In the genomic region with DNA sequence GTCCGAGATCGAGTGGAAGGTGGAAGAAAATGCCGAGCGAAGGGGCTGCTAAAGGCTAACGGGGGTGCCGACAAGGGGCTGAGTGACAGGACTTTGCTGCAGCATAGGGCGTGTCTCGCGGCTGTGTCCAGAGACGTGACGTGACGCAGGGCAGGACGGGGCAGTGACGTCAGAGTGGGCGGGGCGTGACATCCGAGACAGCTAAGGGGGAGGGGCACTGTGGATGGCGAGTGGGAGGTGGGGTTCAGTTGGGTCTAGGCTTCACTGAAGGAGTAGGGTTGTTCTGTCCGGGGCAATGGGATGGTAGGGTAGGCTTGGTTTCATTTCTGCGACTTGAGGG, we compare ENCODE assay signal across 8 mouse cellular contexts. TPM values are rescaled to one million over a fixed set of nuclear protein-coding genes. Genes with fewer than 3 reads are reported as not detected.
DNase-seq lines count a peak whose midpoint lies in the region; ATAC-seq lines count a peak whose summit lies in the region.

No protein-coding gene starts in this region.

- H3K4me1 ChIP-seq in embryonic facial prominence, embryonic 14.5 days (ENCODE audit: control insufficient read depth, insufficient read depth, low read length) = peaks cover 11% of the 10 kb centered on the region
- peaks cover 8% of the 10 kb centered on the region; the same call in 1 of the 2 replicates for H3K4me1 ChIP-seq in kidney, embryonic 14.5 days (ENCODE audit: control insufficient read depth, insufficient read depth, low read length)
- H3K4me1 ChIP-seq in limb, embryonic 15.5 days = peaks cover 21% of the 10 kb centered on the region

- H3K9ac ChIP-seq in embryonic facial prominence, embryonic 14.5 days (ENCODE audit: low read depth, low read length) = peak overlapping the region; percentile 97
- peak overlapping the region; percentile 89 for H3K9ac ChIP-seq in kidney, embryonic 14.5 days (ENCODE audit: low read depth, low read length)
- H3K9ac ChIP-seq in limb, embryonic 15.5 days = peak overlapping the region; percentile 85

- WGBS in embryonic facial prominence, embryonic 14.5 days = under 1% methylated on average over 20 of the region's 20 CpGs
- WGBS in kidney, embryonic 14.5 days = 0% methylated on average over 20 of the region's 20 CpGs
- under 1% methylated on average over 20 of the region's 20 CpGs for WGBS in limb, embryonic 15.5 days

- ATAC-seq in embryonic facial prominence, embryonic 14.5 days (ENCODE audit: low read depth) = peak; percentile 76
- peak; percentile 83 for ATAC-seq in kidney, embryonic 14.5 days (ENCODE audit: low FRiP score, low TSS enrichment)
- peak; percentile 81 for ATAC-seq in limb, embryonic 15.5 days (ENCODE audit: insufficient number of reproducible peaks, low FRiP score, low TSS enrichment, low read depth)

- DNase-seq in 3T3-L1 (ENCODE audit: low read depth, low spot score) = peak; percentile 90
- peak; percentile 88 to 91 for DNase-seq in adrenal gland, postnatal 4 days (ENCODE audit: low spot score in 2 of 2)
- peak; percentile 93 for DNase-seq in embryonic facial prominence, embryonic 14.5 days (ENCODE audit: low spot score)
- peak; percentile 89 to 92 for DNase-seq in heart, adult 9 months (ENCODE audit: low spot score in 2 of 2)
- peak; percentile 80 to 92 for DNase-seq in monocyte, adult 2 months (ENCODE audit: low read depth in 1 of 2, low spot score in 2 of 2)
- DNase-seq in spleen, postnatal 36 days (ENCODE audit: low spot score in 2 of 2) = peak; percentile 89 to 91

- 0 out of 2 replicates have a peak, but pooled peaks cover 11% of the 10 kb centered on the region for H3K36me3 ChIP-seq in embryonic facial prominence, embryonic 14.5 days (ENCODE audit: control insufficient read depth, insufficient read depth, low read length)
- peaks cover 6% of the 10 kb centered on the region; the same call in 1 of the 2 replicates for H3K36me3 ChIP-seq in kidney, embryonic 14.5 days (ENCODE audit: control insufficient read depth, insufficient read depth, low read length)
- peaks cover 14% of the 10 kb centered on the region; the same call in 1 of the 2 replicates for H3K36me3 ChIP-seq in limb, embryonic 15.5 days

- H3K4me2 ChIP-seq in embryonic facial prominence, embryonic 14.5 days (ENCODE audit: low read depth, low read length) = peak overlapping the region; percentile 83
- peak overlapping the region; percentile 69 for H3K4me2 ChIP-seq in kidney, embryonic 14.5 days (replicated peaks; ENCODE audit: low read depth, low read length)
- H3K4me2 ChIP-seq in limb, embryonic 15.5 days = peak overlapping the region; percentile 81

- peak overlapping the region; percentile 93 for H3K4me3 ChIP-seq in embryonic facial prominence, embryonic 14.5 days (ENCODE audit: low read depth, low read length)
- H3K4me3 ChIP-seq in kidney, embryonic 14.5 days (ENCODE audit: low read length) = peak overlapping the region; percentile 92
- H3K4me3 ChIP-seq in limb, embryonic 15.5 days = peak overlapping the region; percentile 87

- peak overlapping the region; percentile 98 for H3K27ac ChIP-seq in embryonic facial prominence, embryonic 14.5 days (replicated peaks; ENCODE audit: low read depth, low read length)
- H3K27ac ChIP-seq in kidney, embryonic 14.5 days (ENCODE audit: low read depth, low read length) = peak overlapping the region; percentile 96
- H3K27ac ChIP-seq in limb, embryonic 15.5 days = peak overlapping the region; percentile 98

- no peaks in the 10 kb centered on the region for H3K9me3 ChIP-seq in embryonic facial prominence, embryonic 14.5 days (ENCODE audit: control insufficient read depth, low read length)
- H3K9me3 ChIP-seq in kidney, embryonic 14.5 days (ENCODE audit: control insufficient read depth, low read length) = no peaks in the 10 kb centered on the region
- no peaks in the 10 kb centered on the region for H3K9me3 ChIP-seq in limb, embryonic 15.5 days

- no peaks in the 10 kb centered on the region; the same call in 1 of the 2 replicates for H3K27me3 ChIP-seq in embryonic facial prominence, embryonic 14.5 days (replicated peaks; ENCODE audit: control insufficient read depth, insufficient read depth, low read length)
- no peaks in the 10 kb centered on the region for H3K27me3 ChIP-seq in kidney, embryonic 14.5 days (ENCODE audit: control insufficient read depth, insufficient read depth, low read length)
- H3K27me3 ChIP-seq in limb, embryonic 15.5 days = no peaks in the 10 kb centered on the region

RNA-seq across cellular contexts. Expression of a gene that starts 0.7 kb away (rescaled TPM):
- total RNA-seq in adrenal gland, postnatal 4 days (2021) = 100 to 1,000 TPM; 221 to 224 TPM
- 159 and 163 TPM in 2 replicates for polyA plus RNA-seq in embryonic facial prominence, embryonic 14.5 days (2014; fragmentation: Nextera tagmentation; extraction: Ambion mirVana)
- 115 and 157 TPM in 2 replicates for polyA plus RNA-seq in kidney, embryonic 14.5 days (2014; fragmentation: Nextera tagmentation; extraction: Ambion mirVana)
- 187 and 191 TPM in 2 replicates for polyA plus RNA-seq in limb, embryonic 15.5 days (2015; fragmentation: Nextera tagmentation; extraction: Ambion mirVana)

RNA-seq across cellular contexts. Expression of a gene that starts 32.7 kb away (rescaled TPM):
- under 1 TPM in 1 of 2 experiments, not detected in 1; 0.14 TPM for total RNA-seq in adrenal gland, postnatal 4 days (2021)
- polyA plus RNA-seq in embryonic facial prominence, embryonic 14.5 days (2014; fragmentation: Nextera tagmentation; extraction: Ambion mirVana) = 0.29 and 0.32 TPM in 2 replicates
- not detected in 2 replicates for polyA plus RNA-seq in kidney, embryonic 14.5 days (2014; fragmentation: Nextera tagmentation; extraction: Ambion mirVana)
- 0.08 and 0.15 TPM in 2 replicates for polyA plus RNA-seq in limb, embryonic 15.5 days (2015; fragmentation: Nextera tagmentation; extraction: Ambion mirVana)

RNA-seq across cellular contexts. Expression of a gene that starts 37.0 kb away (rescaled TPM):
- 100 to 1,000 TPM in 1 of 2 experiments, 10 to 100 TPM in 1; 59.5 to 102 TPM for total RNA-seq in adrenal gland, postnatal 4 days (2021)
- polyA plus RNA-seq in embryonic facial prominence, embryonic 14.5 days (2014; fragmentation: Nextera tagmentation; extraction: Ambion mirVana) = 81.9 and 99.5 TPM in 2 replicates
- 1.2 and 1.9 TPM in 2 replicates for polyA plus RNA-seq in kidney, embryonic 14.5 days (2014; fragmentation: Nextera tagmentation; extraction: Ambion mirVana)
- polyA plus RNA-seq in limb, embryonic 15.5 days (2015; fragmentation: Nextera tagmentation; extraction: Ambion mirVana) = 4.0 and 5.0 TPM in 2 replicates

RNA-seq across cellular contexts. Expression of a gene that starts 41.7 kb away (rescaled TPM):
- total RNA-seq in adrenal gland, postnatal 4 days (2021) = 1 to 10 TPM; 3.6 to 4.0 TPM
- 2.7 and 2.8 TPM in 2 replicates for polyA plus RNA-seq in embryonic facial prominence, embryonic 14.5 days (2014; fragmentation: Nextera tagmentation; extraction: Ambion mirVana)
- polyA plus RNA-seq in kidney, embryonic 14.5 days (2014; fragmentation: Nextera tagmentation; extraction: Ambion mirVana) = 2.2 and 3.9 TPM in 2 replicates
- 0.93 and 1.2 TPM in 2 replicates for polyA plus RNA-seq in limb, embryonic 15.5 days (2015; fragmentation: Nextera tagmentation; extraction: Ambion mirVana)

RNA-seq across cellular contexts. Expression of a gene that starts 49.1 kb away (rescaled TPM):
- total RNA-seq in adrenal gland, postnatal 4 days (2021) = 10 to 100 TPM; 40.2 to 40.5 TPM
- polyA plus RNA-seq in embryonic facial prominence, embryonic 14.5 days (2014; fragmentation: Nextera tagmentation; extraction: Ambion mirVana) = 34.1 and 37.9 TPM in 2 replicates
- 24.2 and 35.7 TPM in 2 replicates for polyA plus RNA-seq in kidney, embryonic 14.5 days (2014; fragmentation: Nextera tagmentation; extraction: Ambion mirVana)
- polyA plus RNA-seq in limb, embryonic 15.5 days (2015; fragmentation: Nextera tagmentation; extraction: Ambion mirVana) = 42.4 and 43.5 TPM in 2 replicates

Comparison
In these comparisons a context has a peak if more than half of its experiments do, and no peak if none do; other contexts are left out.
1. Peak in every context shown above with its lines: DNase-seq, ATAC-seq, H3K4me3 ChIP-seq and H3K27ac ChIP-seq.
2. RNA of a gene that starts 37.0 kb away (polyA plus RNA-seq): 81.9 to 99.5 TPM in embryonic facial prominence, embryonic 14.5 days; 4.0 to 5.0 TPM in limb, embryonic 15.5 days and 1.2 to 1.9 TPM in kidney, embryonic 14.5 days; every median in the first group is over 10 times any median in the second.